Mouse (Mus musculus) forebrain, embryonic 11.5 days (tissue): Measurements from ENCODE around the gene Crnkl1. TPM values are rescaled to one million over a fixed set of nuclear protein-coding genes. Genes with fewer than 3 reads are reported as not detected.

Experiments
- ATAC-seq: fragments of 200-750 bp; cut with Nextera tagmentation; replicated peaks from 2 replicates; pipeline ENCODE4 v1.8.0; 2017; ENCODE audit warnings: moderate TSS enrichment; ENCODE audit not compliant: low FRiP score
- DNase-seq: peaks from one replicate; pipeline ENCODE4 v3.0.0-alpha.2; 2017; ENCODE audit warnings: low spot score
- H3K27ac ChIP-seq: fragments of 300-500 bp; sonication (generic); 2 replicates; pipeline ENCODE4 v1.5.1; 2014; ENCODE audit warnings: low read depth, low read length
- H3K27me3 ChIP-seq: fragments of 300-500 bp; sonication (generic); 2 replicates; pipeline ENCODE4 v1.6.1; 2014; ENCODE audit warnings: mild to moderate bottlenecking, low read length, mixed read lengths; ENCODE audit not compliant: control insufficient read depth, insufficient read depth
- H3K36me3 ChIP-seq: fragments of 300-500 bp; sonication (generic); 2 replicates; pipeline ENCODE4 v1.6.1; 2014; ENCODE audit warnings: mild to moderate bottlenecking, low read length, moderate library complexity, mixed read lengths; ENCODE audit not compliant: control insufficient read depth, insufficient read depth
- H3K4me1 ChIP-seq: fragments of 300-500 bp; sonication (generic); replicated peaks from 2 replicates; pipeline ENCODE4 v1.6.1; 2014; ENCODE audit warnings: low read length, mixed read lengths; ENCODE audit not compliant: control insufficient read depth, insufficient read depth
- H3K4me2 ChIP-seq: fragments of 300-500 bp; sonication (generic); 2 replicates; pipeline ENCODE4 v1.6.1; 2014; ENCODE audit warnings: low read depth, mild to moderate bottlenecking, low read length, moderate library complexity, mixed read lengths; ENCODE audit not compliant: severe bottlenecking
- H3K4me3 ChIP-seq: fragments of 300-500 bp; sonication (generic); 2 replicates; pipeline ENCODE4 v1.5.1; 2014; ENCODE audit warnings: low read depth, low read length
- H3K9ac ChIP-seq: fragments of 300-500 bp; sonication (generic); 2 replicates; pipeline ENCODE4 v1.6.1; 2014; ENCODE audit warnings: low read length
- H3K9me3 ChIP-seq: fragments of 300-500 bp; sonication (generic); 2 replicates; pipeline ENCODE4 v1.6.1; 2016; ENCODE audit warnings: low read length, mixed read lengths; ENCODE audit not compliant: control insufficient read depth
- WGBS: fragments of 180-500 bp; shearing (Covaris S2); extraction: QIAGEN DNeasy Blood & Tissue Kit; methylation state at CpG from one replicate; pipeline ENCODE4 v1.1.7; 2014; 5-methylcytosine and 5-hydroxymethylcytosine counted together
- polyA plus RNA-seq: library from polyadenylated mRNA; unstranded; fragments of >200 nt; fragmentation: Nextera tagmentation; extraction: Ambion mirVana; gene quantifications from 2 replicates; pipeline ENCODE4 v1.2.1, GENCODE M21; 2014

Gene Crnkl1
- polyA plus RNA-seq, 1 experiment from 2014 or later = 45.0 TPM

- Histone ChIP-seq H3K4me2 (no peak overlapping the region), H3K4me1 (no peaks in the 10 kb centered on the region; the same call in 1 of the 2 replicates), H3K9ac (no peak overlapping the region), H3K36me3 (no peaks in the 10 kb centered on the region), H3K9me3 (no peaks in the 10 kb centered on the region), H3K4me3 (no peak overlapping the region), H3K27ac (no peak overlapping the region), H3K27me3 (no peaks in the 10 kb centered on the region)
- ATAC-seq (no peak), DNase-seq (no peak)
- 87% methylated on average over 5 of the region's 5 CpGs for WGBS
Measured at GRCm38 (mm10) chr2:145961861-145962260, 27.0 kb upstream of the Crnkl1 start.

- ATAC-seq (peak; percentile 76), DNase-seq (no peak)
- Histone ChIP-seq H3K4me2 (no peak overlapping the region), H3K4me3 (no peak overlapping the region), H3K9ac (no peak overlapping the region), H3K4me1 (peaks cover 4% of the 10 kb centered on the region; the same call in 1 of the 2 replicates), H3K27me3 (no peaks in the 10 kb centered on the region), H3K27ac (no peak overlapping the region), H3K9me3 (no peaks in the 10 kb centered on the region), H3K36me3 (no peaks in the 10 kb centered on the region)
- 48% methylated on average over 7 of the region's 7 CpGs for WGBS
Measured at GRCm38 (mm10) chr2:145958551-145958950, 23.7 kb upstream of the Crnkl1 start.

GRCm38 (mm10) chr2:145958097-145958496, 23.3 kb upstream of the Crnkl1 start:
- Histone ChIP-seq H3K4me1 (peaks cover 4% of the 10 kb centered on the region; the same call in 1 of the 2 replicates), H3K27me3 (no peaks in the 10 kb centered on the region), H3K9ac (no peak overlapping the region), H3K27ac (peak overlapping the region; percentile 18; the same call in 1 of the 2 replicates), H3K4me2 (no peak overlapping the region), H3K36me3 (no peaks in the 10 kb centered on the region), H3K9me3 (no peaks in the 10 kb centered on the region), H3K4me3 (no peak overlapping the region)
- ATAC-seq (0 out of 2 replicates have a peak, but pooled peaks have one; percentile 1), DNase-seq (no peak)
- WGBS = 76% methylated on average over 6 of the region's 6 CpGs

GRCm38 (mm10) chr2:145957450-145957849, 22.6 kb upstream of the Crnkl1 start:
- Histone ChIP-seq H3K27me3 (no peaks in the 10 kb centered on the region; the same call in 1 of the 2 replicates), H3K4me1 (peaks cover 4% of the 10 kb centered on the region; the same call in 1 of the 2 replicates), H3K4me2 (no peak overlapping the region), H3K27ac (no peak overlapping the region), H3K9me3 (no peaks in the 10 kb centered on the region), H3K36me3 (no peaks in the 10 kb centered on the region), H3K9ac (no peak overlapping the region), H3K4me3 (no peak overlapping the region)
- WGBS = 12% methylated on average over 4 of the region's 4 CpGs
- ATAC-seq = no peak
- no peak for DNase-seq

GRCm38 (mm10) chr2:145956318-145956717, 21.5 kb upstream of the Crnkl1 start:
- Histone ChIP-seq H3K27ac (no peak overlapping the region), H3K9ac (no peak overlapping the region), H3K4me2 (no peak overlapping the region), H3K9me3 (no peaks in the 10 kb centered on the region), H3K4me1 (peaks cover 4% of the 10 kb centered on the region; the same call in 1 of the 2 replicates), H3K27me3 (no peaks in the 10 kb centered on the region; the same call in 1 of the 2 replicates), H3K36me3 (no peaks in the 10 kb centered on the region), H3K4me3 (no peak overlapping the region)
- WGBS = 29% methylated on average over 5 of the region's 5 CpGs
- ATAC-seq = no peak; the same call in 1 of the 2 replicates
- no peak for DNase-seq

- 27% methylated on average over 10 of the region's 10 CpGs for WGBS
- no peak overlapping the region for H3K4me3 ChIP-seq
- H3K27me3 ChIP-seq = no peaks in the 10 kb centered on the region; the same call in 1 of the 2 replicates
- H3K4me2 ChIP-seq = no peak overlapping the region
- H3K36me3 ChIP-seq = no peaks in the 10 kb centered on the region
- no peak overlapping the region for H3K9ac ChIP-seq
- peaks cover 4% of the 10 kb centered on the region; the same call in 1 of the 2 replicates for H3K4me1 ChIP-seq
- no peaks in the 10 kb centered on the region for H3K9me3 ChIP-seq
- DNase-seq = no peak
- ATAC-seq = peak; percentile 53
- no peak overlapping the region for H3K27ac ChIP-seq
Measured at GRCm38 (mm10) chr2:145955844-145956243, 21.0 kb upstream of the Crnkl1 start.

GRCm38 (mm10) chr2:145952726-145953125, 17.9 kb upstream of the Crnkl1 start:
- WGBS = 91% methylated on average over 5 of the region's 5 CpGs
- Histone ChIP-seq H3K27ac (no peak overlapping the region), H3K4me2 (no peak overlapping the region), H3K4me3 (no peak overlapping the region), H3K27me3 (no peaks in the 10 kb centered on the region; the same call in 1 of the 2 replicates), H3K4me1 (peaks cover 9% of the 10 kb centered on the region; the same call in 1 of the 2 replicates), H3K9ac (no peak overlapping the region), H3K9me3 (no peaks in the 10 kb centered on the region), H3K36me3 (no peaks in the 10 kb centered on the region)
- ATAC-seq = no peak
- no peak for DNase-seq

- Histone ChIP-seq H3K4me2 (no peak overlapping the region), H3K27ac (no peak overlapping the region), H3K4me1 (peaks cover 5% of the 10 kb centered on the region; the same call in 1 of the 2 replicates), H3K9ac (no peak overlapping the region), H3K9me3 (no peaks in the 10 kb centered on the region), H3K27me3 (no peaks in the 10 kb centered on the region; the same call in 1 of the 2 replicates), H3K4me3 (no peak overlapping the region), H3K36me3 (no peaks in the 10 kb centered on the region)
- WGBS = 33% methylated on average over 10 of the region's 10 CpGs
- DNase-seq (no peak), ATAC-seq (no peak)
Measured at GRCm38 (mm10) chr2:145950239-145950638, 15.4 kb upstream of the Crnkl1 start.

- Histone ChIP-seq H3K27ac (no peak overlapping the region), H3K9ac (peak overlapping the region; percentile 13; the same call in 1 of the 2 replicates), H3K36me3 (no peaks in the 10 kb centered on the region), H3K4me3 (no peak overlapping the region), H3K4me1 (peaks cover 5% of the 10 kb centered on the region; the same call in 1 of the 2 replicates), H3K4me2 (no peak overlapping the region), H3K9me3 (no peaks in the 10 kb centered on the region), H3K27me3 (no peaks in the 10 kb centered on the region; the same call in 1 of the 2 replicates)
- no peak for ATAC-seq
- no peak for DNase-seq
- 48% methylated on average over 11 of the region's 11 CpGs for WGBS
Measured at GRCm38 (mm10) chr2:145949475-145950068, 14.8 kb upstream of the Crnkl1 start.
